Mouse (Mus musculus): ENCODE results near the gene Tmem100.

- TF ChIP-seq CTCF (conservative IDR thresholded peaks at IDR 0.05; ENCODE audit: insufficient read depth, insufficient read length, low read depth, low read length), result no peak
- no peak for TF ChIP-seq POLR2A (IDR thresholded peaks at IDR 0.05; ENCODE audit: low read depth, low read length)
Observed at GRCm38 (mm10) chr11:89995596-89995995, 34.6 kb upstream of the Tmem100 start.
